Mouse (Mus musculus) MEL (cell line): ENCODE measurements around the gene Stk11.

Experiments
- CHD1 ChIP-seq: IDR thresholded peaks from 2 replicates; pipeline ENCODE4 v1.6.1; 2012; ENCODE audit warnings: low read depth, mild to moderate bottlenecking, inconsistent platforms, low read length, improper control_type of control experiment
- EP300 ChIP-seq, 2 experiments: IDR thresholded peaks; 2 replicates each; pipeline ENCODE4 v1.6.1; 2011; ENCODE audit warnings: improper control_type of control experiment in 2 of 2, low read length in 2 of 2, low read depth in 1 of 2, mild to moderate bottlenecking in 1 of 2
- KAT2A ChIP-seq: conservative IDR thresholded peaks from 2 replicates; pipeline ENCODE4 v1.6.1; 2012; ENCODE audit warnings: low read depth, low read length, improper control_type of control experiment, inconsistent platforms
- POLR2A ChIP-seq, 2 experiments: IDR thresholded peaks; 2 replicates each; pipeline ENCODE4 v1.6.1; 2011 to 2012; ENCODE audit warnings: low read length in 2 of 2, mild to moderate bottlenecking in 2 of 2, control low read depth in 1 of 2, improper control_type of control experiment in 1 of 2, low read depth in 1 of 2, moderate library complexity in 1 of 2; ENCODE audit not compliant: control insufficient read depth in 1 of 2, insufficient read depth in 1 of 2, poor library complexity in 1 of 2
- RAD21 ChIP-seq: IDR thresholded peaks from 2 replicates; pipeline ENCODE4 v1.6.1; 2011; ENCODE audit warnings: mild to moderate bottlenecking, low read depth, low read length, improper control_type of control experiment

- no peak for TF ChIP-seq CHD1
- peak; percentile 11 to 43; a peak in 2 of 4 replicates for TF ChIP-seq POLR2A (IDR thresholded peaks at IDR 0.05; ENCODE audit: control insufficient read depth in 1 of 2, insufficient read depth in 1 of 2, low read depth in 1 of 2, low read length in 2 of 2, poor library complexity in 1 of 2)
- no peak; the same call in 1 of the 2 replicates for TF ChIP-seq KAT2A
- TF ChIP-seq RAD21: no peak
- 0 out of 4 replicates have a peak, but pooled peaks of 1 of the 2 experiments have one; percentile 19 for TF ChIP-seq EP300 (IDR thresholded peaks at IDR 0.05; ENCODE audit: low read depth in 1 of 2, low read length in 2 of 2)
These were observed 52.5 kb downstream of the Stk11 start for GRCm38 (mm10) chr10:80168038-80168661.
